Mouse (Mus musculus) Muller cell, postnatal 12 days (primary cell): Measurements from ENCODE around the gene Uhmk1.
"Not testable (repeated sequence)": the region's sequence is repeated elsewhere in the genome, so short reads cannot be mapped to it uniquely, and the experiment has no call there.

Source experiments
- DNase-seq: peaks from one replicate; pipeline ENCODE4 v3.0.0-alpha.2; 2015; ENCODE audit errors: inconsistent ontology term

The Uhmk1 gene

DNA sequence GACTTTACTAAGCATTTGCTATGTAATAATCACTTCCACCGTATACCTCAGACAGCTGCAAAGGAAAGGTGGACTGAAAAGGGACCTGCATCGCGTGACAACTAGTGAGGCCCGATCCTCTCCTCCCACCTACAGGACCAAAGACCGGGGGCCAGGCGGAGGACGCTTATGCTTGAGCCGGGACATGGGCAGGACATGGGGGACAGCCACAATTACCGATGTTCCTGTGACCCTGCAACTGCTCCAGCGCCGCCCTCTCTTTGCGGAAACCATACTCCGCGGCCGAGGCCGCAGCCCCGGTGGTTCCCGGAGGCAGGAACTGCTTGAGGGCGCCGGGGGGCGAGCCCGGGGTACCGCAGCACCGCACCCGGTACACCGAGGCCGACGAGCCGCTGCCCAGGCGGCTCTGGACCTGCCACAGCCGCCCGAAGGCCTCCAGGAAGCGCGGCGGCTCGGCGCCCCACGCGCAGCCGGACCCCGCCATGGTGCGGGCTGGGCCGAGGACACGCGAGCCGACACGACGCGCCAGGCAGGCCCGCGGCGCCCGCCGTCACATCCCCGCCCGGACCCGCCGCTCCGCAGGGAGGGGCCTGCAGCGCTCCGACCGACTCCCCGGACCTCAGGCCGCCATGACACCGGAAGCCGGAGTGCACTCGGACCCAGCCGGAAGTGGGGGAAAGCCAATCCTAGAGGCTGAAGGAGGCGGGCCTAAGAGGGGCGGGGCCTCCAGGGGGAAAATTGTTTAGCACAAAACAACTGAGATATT lies at the start of gene Uhmk1:
Uhmk1 (minus strand) TSS at position 641 of the 766 bp plus-strand sequence.
- peak; percentile 91 for DNase-seq

DNA sequence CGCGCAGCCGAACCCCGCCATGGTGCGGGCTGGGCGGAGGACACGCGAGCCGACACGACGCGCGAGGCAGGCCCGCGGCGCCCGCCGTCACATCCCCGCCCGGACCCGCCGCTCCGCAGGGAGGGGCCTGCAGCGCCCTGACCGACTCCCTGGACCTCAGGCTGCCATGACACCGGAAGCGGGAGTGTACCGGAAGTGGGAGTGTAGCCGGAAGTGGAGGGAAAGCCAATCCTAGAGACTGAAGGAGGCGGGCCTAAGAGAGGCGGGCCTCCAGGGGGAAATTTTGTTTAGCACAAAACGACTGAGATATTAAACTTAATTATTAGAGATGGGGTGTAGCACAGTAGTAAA lies 40.3 kb upstream of the Uhmk1 start:
- peak; percentile 88 for DNase-seq

DNA sequence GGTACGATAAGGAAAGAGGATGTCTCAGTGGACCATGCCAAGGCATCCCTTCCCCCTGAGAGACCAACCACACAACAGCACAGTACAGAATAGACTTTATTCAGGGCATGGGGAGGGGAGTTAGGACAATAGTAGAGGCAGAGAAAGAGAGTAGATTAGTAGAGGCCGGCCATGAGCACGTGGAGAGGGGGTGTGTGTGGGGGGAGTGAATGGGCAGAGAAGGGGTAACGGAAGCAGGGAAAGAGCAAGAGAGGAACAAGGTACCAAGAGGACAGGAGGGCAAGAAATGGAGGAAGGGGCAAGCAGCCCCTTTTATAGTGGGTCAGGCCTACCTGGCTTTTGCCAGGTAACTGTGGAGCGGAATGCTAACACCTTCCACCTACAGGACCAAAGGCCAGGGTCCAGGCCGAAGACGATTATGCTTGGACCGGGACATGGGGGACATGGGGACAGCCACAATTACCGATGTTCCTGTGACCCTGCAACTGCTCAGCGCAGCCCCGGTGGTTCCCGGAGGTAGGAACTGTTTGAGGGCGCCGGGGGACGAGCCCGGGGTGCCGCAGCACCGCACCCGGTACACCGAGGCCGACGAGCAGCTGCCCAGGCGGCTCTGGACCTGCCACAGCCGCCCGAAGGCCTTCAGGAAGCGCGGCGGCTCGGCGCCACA lies 39.8 kb upstream of the Uhmk1 start:
- DNase-seq, result no peak

DNA sequence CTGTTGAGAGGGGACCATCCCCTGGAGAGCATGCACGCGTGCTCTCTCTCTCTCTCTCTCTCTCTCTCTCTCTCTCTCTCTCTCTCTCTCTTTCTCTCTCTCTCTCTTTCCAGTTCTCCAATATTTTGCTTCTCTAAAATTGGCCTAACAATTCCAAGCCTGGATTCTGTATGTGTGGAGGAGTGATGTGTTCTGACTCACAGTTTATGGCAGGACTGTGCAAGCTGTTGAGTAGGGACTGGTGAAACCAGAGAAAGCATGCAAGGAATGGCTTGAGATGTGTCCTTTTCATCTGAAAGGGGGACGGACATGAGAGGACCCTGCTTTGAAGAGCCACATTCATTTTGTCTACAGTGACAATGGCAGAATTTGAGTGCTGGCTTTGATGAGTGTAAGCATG lies 29.8 kb upstream of the Uhmk1 start:
- DNase-seq, result no peak

DNA sequence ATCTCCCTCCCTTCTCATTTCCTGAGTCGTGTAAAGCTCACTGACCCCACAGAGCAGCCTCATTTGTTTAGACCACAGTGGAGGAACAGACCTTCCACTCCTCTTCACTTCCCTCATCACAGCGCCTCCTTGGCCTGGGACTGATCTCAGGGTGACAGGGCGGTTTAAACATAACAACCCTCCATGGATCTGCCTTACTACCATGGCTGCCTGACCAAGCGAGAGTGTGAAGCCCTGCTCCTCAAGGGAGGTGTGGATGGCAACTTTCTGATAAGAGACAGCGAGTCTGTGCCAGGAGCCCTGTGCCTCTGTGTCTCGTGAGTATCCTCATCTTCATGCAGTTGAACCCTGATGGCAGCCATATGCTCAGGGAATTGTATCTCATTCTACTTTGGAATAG lies 17.5 kb upstream of the Uhmk1 start, which contains the start of gene Sh2d1b2:
Sh2d1b2 (plus strand) TSS at position 62 of the 400 bp plus-strand sequence.
- not testable (repeated sequence) for DNase-seq

DNA sequence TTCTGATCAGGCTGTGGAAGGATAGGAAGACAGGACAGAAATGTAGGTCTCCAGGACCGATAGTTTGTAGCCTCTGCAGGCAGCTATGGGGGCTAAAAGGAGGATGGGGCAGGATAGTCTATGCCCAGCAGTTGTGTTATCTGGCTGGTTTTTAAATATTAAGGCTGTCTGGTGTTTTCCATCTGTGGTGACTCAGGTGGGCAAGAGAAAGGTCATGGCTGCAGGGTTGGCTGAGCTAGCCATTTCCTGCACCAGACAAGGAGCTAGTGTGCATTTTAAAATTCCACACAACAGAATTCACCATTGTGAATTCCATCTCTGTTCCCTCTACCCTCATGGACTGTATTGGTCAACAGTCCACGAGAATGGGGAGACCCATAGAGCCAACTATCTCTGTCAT lies 8.1 kb upstream of the Uhmk1 start:
- DNase-seq, result no peak

DNA sequence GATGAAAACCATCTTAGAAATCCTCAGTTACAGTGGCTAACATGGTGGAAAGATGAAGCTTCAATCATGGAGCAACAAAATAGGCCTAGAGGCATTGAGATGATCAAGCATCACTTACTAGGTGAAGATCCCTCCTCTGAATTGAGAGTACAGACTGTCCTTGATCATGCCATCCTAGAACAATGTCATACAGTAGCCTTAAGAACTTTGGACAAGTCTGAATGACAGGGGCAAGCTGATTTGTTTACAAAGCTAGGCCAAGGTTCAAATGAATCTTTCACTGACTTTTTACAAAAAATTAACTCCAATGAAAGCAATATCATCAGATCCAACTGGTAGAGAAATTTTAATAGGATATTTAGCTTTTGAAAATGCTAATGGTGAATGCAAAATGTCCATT lies 5.2 kb upstream of the Uhmk1 start:
- DNase-seq, result no peak

DNA sequence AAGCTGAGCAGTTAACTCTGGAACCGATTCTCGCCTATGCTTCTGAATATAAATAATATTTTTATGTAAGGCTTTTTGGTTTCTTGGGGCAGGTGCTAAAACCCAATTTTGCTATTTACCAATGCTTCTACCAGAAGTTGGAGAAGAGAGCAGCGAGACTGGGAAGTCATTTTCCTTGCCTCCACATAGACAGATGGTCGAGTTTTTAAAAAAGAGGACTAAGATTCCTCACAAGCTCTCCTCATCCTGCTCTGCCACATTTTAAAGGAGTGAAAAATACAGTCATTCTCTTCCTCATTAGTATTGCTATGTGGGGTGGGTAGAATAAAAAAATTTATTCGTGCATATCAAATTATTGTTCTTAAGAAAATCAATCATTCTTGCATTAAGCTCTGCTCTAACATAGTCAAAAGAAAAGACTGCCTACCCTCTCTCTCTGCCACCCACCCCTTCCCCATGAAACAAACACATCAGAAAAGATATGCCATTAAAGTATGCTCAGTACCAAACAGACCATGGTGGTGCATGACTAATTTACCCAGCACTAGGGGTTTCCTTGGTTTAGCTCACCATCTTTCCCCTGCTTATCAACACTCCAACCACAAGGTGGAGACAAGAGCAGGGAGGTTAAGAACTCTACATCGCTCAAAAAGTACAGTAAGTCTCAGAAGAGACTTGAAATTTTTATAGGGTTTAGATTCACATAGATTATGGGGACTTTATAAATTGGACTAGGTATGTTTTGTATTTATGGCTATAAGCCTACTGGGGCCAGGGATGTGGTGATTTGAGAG lies 3.1 kb upstream of the Uhmk1 start:
- no peak for DNase-seq

DNA sequence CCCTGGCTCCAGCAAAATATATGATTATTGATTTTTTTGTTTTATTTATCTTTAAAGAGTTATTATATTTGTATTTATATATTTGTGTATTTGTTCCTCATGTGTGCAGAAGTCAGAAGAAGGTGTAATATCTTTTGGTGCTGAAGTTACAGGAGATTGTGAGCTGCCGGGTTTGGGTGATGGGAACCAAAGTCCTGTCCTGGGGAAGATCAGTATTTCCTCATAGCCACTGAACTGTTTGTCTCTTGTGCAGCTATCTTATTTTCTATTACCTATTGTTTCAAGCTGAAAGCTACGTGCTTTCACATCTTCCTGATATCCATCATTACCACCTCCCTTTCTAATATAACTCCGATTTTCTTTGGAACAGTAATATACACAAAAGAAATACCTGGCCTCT lies 393 bp upstream of the Uhmk1 start:
- DNase-seq, result no peak

DNA sequence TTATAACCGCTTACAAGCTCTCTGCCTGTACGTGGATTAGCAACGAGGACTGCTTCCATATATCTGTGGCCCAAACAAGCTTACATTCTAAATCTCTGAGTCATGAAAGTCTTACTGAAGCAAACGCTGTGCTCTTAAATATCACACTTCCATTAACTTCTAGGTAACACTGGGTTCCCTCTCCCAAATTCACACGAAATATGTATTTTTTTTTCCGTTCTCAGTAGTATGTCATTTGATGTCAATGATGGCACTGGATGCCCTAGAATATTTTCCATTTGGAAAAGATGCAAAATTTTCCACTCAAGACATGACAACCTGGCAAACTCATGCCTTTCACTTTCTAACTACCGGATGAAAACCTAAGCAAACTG lies 827 bp downstream of the Uhmk1 start:
- DNase-seq, result peak; percentile 17

DNA sequence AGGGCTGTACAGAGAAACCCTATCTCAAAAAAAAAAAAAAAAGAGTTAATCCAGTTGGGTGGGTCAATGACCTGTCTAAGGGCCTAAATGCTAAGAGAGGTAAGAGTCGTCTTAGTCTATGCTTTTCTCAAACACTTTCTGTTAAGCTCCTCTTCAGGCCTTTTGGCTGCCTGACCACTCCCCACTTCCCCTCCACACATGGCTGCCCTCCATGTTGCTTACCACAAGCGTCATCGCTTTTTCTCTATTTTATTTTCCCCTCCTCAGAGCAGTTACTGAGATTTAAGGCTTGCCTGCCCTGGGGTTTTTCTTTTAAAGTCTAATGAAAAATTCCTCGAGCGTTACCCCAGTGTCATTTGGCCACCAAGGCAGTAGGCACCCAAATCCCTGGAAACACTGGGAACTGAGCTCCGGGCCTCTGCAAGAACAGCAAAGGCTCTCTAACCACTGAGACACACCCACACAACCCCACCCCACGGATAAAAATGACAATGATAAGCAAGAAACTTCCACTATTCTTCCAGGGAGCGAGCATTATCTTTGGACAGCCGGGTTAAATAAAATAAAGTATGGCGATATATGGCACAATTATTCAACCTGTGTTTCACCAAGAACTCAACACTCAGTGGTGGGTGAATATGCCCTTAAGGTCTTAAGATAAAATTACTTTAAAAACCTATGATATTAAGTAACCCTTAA lies 1.9 kb downstream of the Uhmk1 start:
- DNase-seq, result no peak

DNA sequence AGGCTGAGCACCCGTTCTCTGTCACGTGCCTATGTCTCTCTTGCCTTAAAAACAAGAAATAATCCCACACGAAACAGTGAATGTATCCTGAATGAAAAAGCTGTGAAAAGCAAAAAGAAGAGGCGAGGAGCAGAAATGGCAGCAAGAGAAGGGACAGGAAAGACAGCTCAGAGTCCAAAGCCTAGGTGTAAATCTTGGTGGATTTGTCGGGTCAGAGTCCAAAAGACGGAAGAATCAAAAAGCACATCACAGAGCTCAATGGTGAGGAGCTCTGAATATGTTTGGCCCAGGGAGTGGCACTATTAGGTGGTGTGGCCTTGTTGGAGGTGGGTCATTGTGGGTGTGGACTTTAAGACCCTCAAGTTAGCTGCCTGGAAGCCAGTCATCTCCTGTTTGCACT lies 8.8 kb downstream of the Uhmk1 start:
- no peak for DNase-seq

DNA sequence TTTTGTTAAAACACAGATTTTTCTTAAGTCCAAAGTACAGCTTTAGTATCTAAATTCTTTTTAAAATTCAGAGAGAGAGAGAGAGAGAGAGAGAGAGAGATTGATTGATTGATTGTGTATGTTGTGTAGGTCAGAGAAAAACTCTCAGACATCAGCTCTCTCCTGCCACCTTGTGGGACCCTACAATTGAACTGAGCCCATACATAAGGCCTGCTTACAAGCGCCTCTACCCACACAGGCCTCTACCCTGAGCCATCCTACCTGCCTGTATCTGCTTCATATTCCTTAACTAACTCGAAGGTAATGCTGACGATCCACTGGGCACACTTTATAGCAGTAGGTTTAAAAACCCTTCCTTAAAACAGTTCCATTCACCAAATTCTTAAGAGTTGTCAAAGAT lies 14.8 kb downstream of the Uhmk1 start:
- DNase-seq, result no peak

DNA sequence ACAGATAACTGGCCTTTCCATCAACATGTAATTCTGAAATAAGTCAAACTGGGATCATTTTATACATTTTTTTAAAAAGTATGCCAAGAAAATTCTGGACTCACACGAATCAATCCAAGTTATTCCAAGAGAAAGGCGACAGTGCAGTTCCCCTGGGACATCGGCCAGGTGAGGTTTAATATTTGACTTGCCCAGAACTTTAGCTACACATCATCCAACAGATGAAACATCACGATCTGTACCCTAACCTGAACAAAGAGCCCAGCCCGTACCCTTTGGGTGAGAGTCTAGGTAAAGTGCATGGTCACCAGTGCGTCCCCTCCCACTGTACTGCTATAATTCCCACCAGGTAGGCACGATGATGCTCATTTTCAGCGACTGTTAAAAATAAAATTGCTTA lies 19.0 kb downstream of the Uhmk1 start:
- DNase-seq, result no peak

DNA sequence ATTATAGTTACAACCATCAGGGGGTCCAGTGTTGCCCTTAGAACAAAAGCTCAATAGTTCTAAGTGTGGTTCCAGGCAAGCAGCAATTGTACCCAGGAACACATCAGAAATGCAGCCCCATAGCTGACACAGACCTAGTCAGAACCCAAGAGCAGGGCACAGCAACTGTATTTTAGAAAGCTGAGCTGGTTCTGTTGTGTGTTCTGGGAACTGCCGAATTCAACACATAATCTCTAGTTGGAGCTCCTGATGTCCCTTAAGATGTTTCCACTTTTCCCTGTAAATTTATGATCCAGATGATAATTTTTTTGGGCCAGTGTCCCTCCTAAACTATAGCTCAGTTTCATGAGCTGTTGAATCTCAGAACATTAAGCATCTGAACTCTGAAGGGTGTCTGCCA lies 23.3 kb downstream of the Uhmk1 start:
- no peak for DNase-seq

DNA sequence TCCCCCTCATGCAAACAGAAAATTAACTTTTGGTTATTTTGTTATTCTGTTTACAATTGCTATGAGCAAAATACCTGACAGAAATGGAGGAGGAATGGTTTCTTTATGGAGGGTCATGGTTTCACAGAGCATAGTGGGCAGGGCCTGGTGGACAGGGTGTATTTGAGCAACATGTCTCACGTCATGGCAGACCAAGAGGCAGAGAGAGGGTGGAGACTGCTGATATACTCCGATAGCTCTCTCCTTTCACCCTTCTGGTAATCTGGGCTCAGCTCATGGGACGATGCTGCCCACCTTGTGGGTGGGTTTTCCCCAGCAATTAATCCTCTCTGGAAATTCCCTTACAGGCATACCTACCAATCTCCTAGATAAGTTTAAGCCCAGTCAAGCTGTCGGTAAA lies 25.0 kb downstream of the Uhmk1 start:
- no peak for DNase-seq

DNA sequence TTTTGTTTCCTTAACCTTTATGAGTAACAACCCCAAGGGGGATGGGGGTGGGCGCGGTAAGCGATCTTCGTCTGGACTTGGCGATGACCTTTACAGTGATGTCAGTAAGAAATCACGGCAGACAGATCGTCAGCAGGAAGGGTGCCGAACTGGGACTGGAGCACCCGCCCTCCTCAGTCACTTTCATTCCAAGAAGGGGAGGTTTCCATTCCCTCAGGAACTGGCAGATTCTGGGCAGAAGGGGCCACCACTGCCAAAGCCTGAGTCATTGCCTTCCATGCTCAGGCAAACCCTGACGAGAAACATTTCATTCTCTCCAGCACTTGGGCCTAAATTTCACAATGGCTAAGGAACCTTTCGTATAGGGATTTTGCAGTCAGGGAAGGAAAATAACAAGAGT lies 26.6 kb downstream of the Uhmk1 start:
- peak; percentile 34 for DNase-seq

DNA sequence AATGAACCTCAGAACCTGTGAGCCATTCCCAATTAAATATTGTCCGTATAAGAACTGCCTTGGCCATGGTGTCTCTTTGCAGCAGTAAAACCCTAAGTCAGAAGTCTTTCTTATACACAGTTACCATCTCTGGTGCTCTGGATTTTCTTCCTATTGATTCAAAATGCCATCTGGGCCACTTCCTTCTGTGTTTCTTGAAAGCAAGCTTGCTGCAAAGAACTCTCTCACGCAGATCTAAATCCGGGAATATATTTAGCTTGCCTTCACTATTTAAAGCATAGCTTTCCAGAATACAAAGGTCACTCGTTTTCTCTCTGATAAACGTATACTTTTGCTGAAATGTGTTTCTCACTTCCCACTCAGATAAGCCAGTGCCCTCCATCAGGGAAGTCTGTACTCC lies 28.7 kb downstream of the Uhmk1 start:
- DNase-seq, result no peak

DNA sequence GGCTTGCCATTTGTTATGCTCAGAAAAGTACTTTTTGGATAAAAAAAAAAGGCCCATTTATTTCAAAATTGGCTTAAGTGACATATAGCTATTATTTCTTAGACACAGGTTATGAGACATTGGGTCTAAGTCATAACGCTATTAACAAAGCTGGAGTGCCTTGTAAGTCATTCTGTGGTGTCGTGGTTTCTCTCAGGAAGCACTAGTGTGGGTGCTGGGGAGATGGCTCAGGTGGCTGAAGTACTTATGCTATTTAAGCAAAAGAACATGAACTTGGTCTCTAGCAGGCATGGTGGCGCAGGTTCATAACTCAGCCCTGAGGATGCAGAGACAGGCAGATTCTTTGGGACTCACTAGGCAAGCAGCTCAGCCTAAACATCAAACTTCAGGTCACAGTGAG lies 30.1 kb downstream of the Uhmk1 start:
- DNase-seq, result no peak

DNA sequence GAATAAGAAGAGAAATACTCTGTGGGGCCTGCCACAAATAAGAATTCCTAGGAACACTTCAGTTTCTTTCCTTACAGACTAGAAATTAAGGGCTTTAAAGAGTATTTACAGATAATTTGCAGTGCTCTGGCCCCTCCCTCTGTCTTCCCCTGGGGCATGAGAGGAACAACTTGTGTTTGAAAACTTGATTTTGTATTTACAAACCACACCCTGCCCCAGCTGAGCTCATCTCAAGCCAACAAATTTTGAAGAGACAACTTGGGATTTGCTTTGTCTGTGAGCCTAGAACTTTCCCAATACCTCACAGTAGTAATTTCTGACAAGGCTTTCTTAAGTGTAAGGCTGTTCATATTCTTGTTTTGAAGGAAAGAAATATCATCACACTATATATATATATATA lies 32.5 kb downstream of the Uhmk1 start:
- no peak for DNase-seq

DNA sequence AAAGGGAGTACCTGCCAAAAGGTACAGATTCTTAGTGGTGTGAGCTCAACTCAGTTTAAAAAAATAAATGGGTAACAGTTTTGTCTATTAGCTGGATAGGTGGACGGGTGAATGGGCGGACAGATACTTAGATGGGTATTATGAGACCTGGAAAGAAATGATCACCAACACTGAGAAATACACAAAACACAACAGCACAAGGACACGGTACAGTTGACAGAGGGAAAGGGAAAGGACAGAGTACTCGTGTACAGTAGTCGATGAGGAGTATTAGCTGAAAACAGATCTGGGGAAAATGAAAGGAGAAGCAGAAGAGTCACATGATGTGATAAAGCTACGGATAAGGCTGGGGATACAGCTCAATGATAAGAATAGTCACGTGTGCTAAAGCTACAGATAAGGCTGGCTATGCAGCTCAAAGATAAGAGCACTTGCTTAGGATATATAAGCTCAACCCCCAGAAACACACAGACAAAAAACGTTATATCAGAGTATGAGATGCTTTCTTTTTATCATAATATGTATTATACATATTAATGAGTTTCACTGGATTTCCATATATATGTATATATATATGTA lies 38.4 kb downstream of the Uhmk1 start:
- DNase-seq, result no peak

DNA sequence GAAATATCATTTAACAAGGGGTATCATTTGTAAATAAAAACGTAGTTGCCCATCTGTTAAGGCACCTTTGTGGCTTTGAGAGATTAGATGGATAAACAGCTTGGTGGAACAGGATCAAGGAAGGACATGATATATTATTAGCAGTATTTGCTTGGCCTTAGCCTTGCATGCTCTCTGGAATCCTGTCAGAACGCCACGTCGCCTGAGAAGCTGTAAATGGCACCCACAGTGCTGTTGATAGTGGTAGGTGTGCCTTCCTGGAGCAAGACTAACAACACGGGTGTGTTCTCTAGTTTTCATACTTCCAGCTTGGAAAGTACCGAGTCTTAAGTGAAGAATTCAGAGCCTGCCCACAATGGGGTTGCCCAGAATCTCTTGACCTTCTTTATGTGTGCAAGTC lies 39.3 kb downstream of the Uhmk1 start:
- no peak for DNase-seq
